Mouse (Mus musculus) intestine, embryonic 16.5 days (tissue): ENCODE data around the gene Zfp773. TPM values are rescaled to one million over a fixed set of nuclear protein-coding genes. Genes with fewer than 3 reads are reported as not detected.

Experiments
- ATAC-seq: fragments of 200-750 bp; cut with Nextera tagmentation; 2 replicates; pipeline ENCODE4 v1.8.0; 2017; ENCODE audit warnings: moderate TSS enrichment, moderate library complexity
- H3K27ac ChIP-seq: fragments of 300-500 bp; sonication (generic); 2 replicates; pipeline ENCODE4 v1.5.1; 2014; ENCODE audit warnings: mild to moderate bottlenecking, low read length
- H3K27me3 ChIP-seq: fragments of 300-500 bp; sonication (generic); replicated peaks from 2 replicates; pipeline ENCODE4 v1.6.1; 2014; ENCODE audit warnings: low read length, control low read depth, mixed read lengths; ENCODE audit not compliant: control insufficient read depth, insufficient read depth
- H3K36me3 ChIP-seq: fragments of 300-500 bp; sonication (generic); 2 replicates; pipeline ENCODE4 v1.6.1; 2014; ENCODE audit warnings: low read length, control low read depth; ENCODE audit not compliant: control insufficient read depth, insufficient read depth
- H3K4me1 ChIP-seq: fragments of 300-500 bp; sonication (generic); 2 replicates; pipeline ENCODE4 v1.6.1; 2014; ENCODE audit warnings: low read length, control low read depth, mixed read lengths; ENCODE audit not compliant: control insufficient read depth, insufficient read depth
- H3K4me2 ChIP-seq: fragments of 300-500 bp; sonication (generic); 2 replicates; pipeline ENCODE4 v1.6.1; 2014; ENCODE audit warnings: low read depth, low read length, control low read depth
- H3K4me3 ChIP-seq: fragments of 300-500 bp; sonication (generic); 2 replicates; pipeline ENCODE4 v1.5.1; 2014; ENCODE audit warnings: mild to moderate bottlenecking, low read length
- H3K9ac ChIP-seq: fragments of 300-500 bp; sonication (generic); 2 replicates; pipeline ENCODE4 v1.6.1; 2014; ENCODE audit warnings: low read depth, low read length
- H3K9me3 ChIP-seq: fragments of 300-500 bp; sonication (generic); 2 replicates; pipeline ENCODE4 v1.6.1; 2016; ENCODE audit warnings: low read length, control low read depth; ENCODE audit not compliant: control insufficient read depth
- WGBS: fragments of 180-500 bp; shearing (Covaris S2); extraction: QIAGEN DNeasy Blood & Tissue Kit; methylation state at CpG from one replicate; pipeline ENCODE4 v1.1.7; 2014; 5-methylcytosine and 5-hydroxymethylcytosine counted together
- polyA plus RNA-seq: library from polyadenylated mRNA; unstranded; fragments of >200 nt; fragmentation: Nextera tagmentation; extraction: Ambion mirVana; gene quantifications from 2 replicates; pipeline ENCODE4 v1.2.1, GENCODE M21; 2015

The Zfp773 gene
- polyA plus RNA-seq, 1 experiment from 2014 or later, result 1.3 TPM

GRCm38 (mm10) chr7:7120921-7121601 is 15.5 kb downstream of the Zfp773 start, which contains the start of gene Zfp954:
Zfp954 (minus strand) TSS chr7:7121488.
- no peaks in the 10 kb centered on the region for H3K27me3 ChIP-seq
- peak; percentile 98 for ATAC-seq
- H3K9me3 ChIP-seq, result no peaks in the 10 kb centered on the region
- WGBS, result under 1% methylated on average over 30 of the region's 30 CpGs
- peaks cover 9% of the 10 kb centered on the region; the same call in 1 of the 2 replicates for H3K36me3 ChIP-seq
- H3K4me1 ChIP-seq, result peaks cover 4% of the 10 kb centered on the region
- H3K4me2 ChIP-seq, result peak within 1 kb of the TSS; percentile 55
- H3K9ac ChIP-seq, result peak within 1 kb of the TSS; percentile 70
- peak within 1 kb of the TSS; percentile 10 for H3K27ac ChIP-seq
- peak within 1 kb of the TSS; percentile 69 for H3K4me3 ChIP-seq

- H3K27me3 ChIP-seq, result no peaks in the 10 kb centered on the region
- peaks cover 24% of the 10 kb centered on the region for H3K36me3 ChIP-seq
- H3K9ac ChIP-seq, result no peak overlapping the region
- H3K4me1 ChIP-seq, result peaks cover 4% of the 10 kb centered on the region
- ATAC-seq, result no peak
- no peaks in the 10 kb centered on the region for H3K9me3 ChIP-seq
- no peak overlapping the region for H3K4me3 ChIP-seq
- WGBS, result 85% methylated on average over 2 of the region's 2 CpGs
- H3K27ac ChIP-seq, result no peak overlapping the region
- no peak overlapping the region for H3K4me2 ChIP-seq
These were observed 18.1 kb downstream of the Zfp773 start for GRCm38 (mm10) chr7:7118441-7118840.

GRCm38 (mm10) chr7:7108501-7108900 is 28.1 kb downstream of the Zfp773 start:
- no peak overlapping the region for H3K9ac ChIP-seq
- no peaks in the 10 kb centered on the region for H3K36me3 ChIP-seq
- no peak overlapping the region for H3K4me2 ChIP-seq
- no peak overlapping the region for H3K4me3 ChIP-seq
- H3K9me3 ChIP-seq, result no peaks in the 10 kb centered on the region
- no peaks in the 10 kb centered on the region for H3K27me3 ChIP-seq
- H3K4me1 ChIP-seq, result no peaks in the 10 kb centered on the region
- 95% methylated on average over 7 of the region's 7 CpGs for WGBS
- no peak for ATAC-seq
- H3K27ac ChIP-seq, result no peak overlapping the region

Other genes starting within 250 kb of the Zfp773 start
- not detected in 2 replicates for gene Aurkc, start 141.5 kb downstream of the Zfp773 start, polyA plus RNA-seq
- gene Zfp954, start 15.3 kb downstream of the Zfp773 start, polyA plus RNA-seq, result 12.8 and 14.9 TPM in 2 replicates
- 1.9 and 2.0 TPM in 2 replicates for gene Zfp418, start 34.6 kb upstream of the Zfp773 start, polyA plus RNA-seq
- 4.6 and 5.1 TPM in 2 replicates for gene Zfp772, start 73.2 kb upstream of the Zfp773 start, polyA plus RNA-seq
- gene Vmn2r29, start 110.6 kb upstream of the Zfp773 start, polyA plus RNA-seq, result 0.64 TPM in 1 of 2 replicates, not detected in the other
- gene Gm45844, start 141.5 kb upstream of the Zfp773 start, polyA plus RNA-seq, result 3.6 and 4.2 TPM in 2 replicates
- gene Clcn4, start 164.1 kb upstream of the Zfp773 start, polyA plus RNA-seq, result 51.0 and 54.0 TPM in 2 replicates
- gene Vmn2r30, start 200.9 kb upstream of the Zfp773 start, polyA plus RNA-seq, result not detected in 2 replicates
- not detected in 2 replicates for gene Gm45783, start 237.8 kb upstream of the Zfp773 start, polyA plus RNA-seq